Mouse (Mus musculus): ENCODE measurements at regions not wholly inside any gene's neighbourhood (a gene's known extent, or its start where the extent isn't known, plus 50 kb on each side); places are given as distances from the start of the nearest gene placed in this dataset.

GRCm38 (mm10) chr2:8628007-8628406, 1118.6 kb upstream of the Celf2 start:
- no peak for DNase-seq (ENCODE audit: low spot score)

GRCm38 (mm10) chr2:8628485-8629208, 1119.3 kb upstream of the Celf2 start:
- no peak for DNase-seq (ENCODE audit: low spot score)
- intact Hi-C loops (cut with DNase I): no loop called here

More at GRCm38 (mm10) chr2:8628007-8628406, 1118.6 kb upstream of the Celf2 start:
- intact Hi-C loops (cut with DNase I): no loop called here

GRCm38 (mm10) chr2:8638082-8638481, 1128.7 kb upstream of the Celf2 start:
- no peak for DNase-seq (ENCODE audit: low spot score)
- intact Hi-C loops (cut with DNase I): no loop called here

- no peak for DNase-seq (ENCODE audit: low spot score)
- intact Hi-C loops (cut with DNase I): no loop called here
Observed at GRCm38 (mm10) chr2:8639282-8639681, 1129.9 kb upstream of the Celf2 start.

- intact Hi-C loops (cut with DNase I): no loop called here
- no peak for DNase-seq (ENCODE audit: low spot score)
Observed at GRCm38 (mm10) chr2:8645463-8645862, 1136.1 kb upstream of the Celf2 start.

- DNase-seq (ENCODE audit: low spot score): no peak
- intact Hi-C loops (cut with DNase I): no loop called here
Observed at GRCm38 (mm10) chr2:8660544-8660943, 1151.2 kb upstream of the Celf2 start.

- no peak for DNase-seq (ENCODE audit: low spot score)
- intact Hi-C loops (cut with DNase I): loop anchor here (10.0 kb wide), 2 partner anchors 1211 to 1421 kb away; partner anchors contain the start of genes 4930412O13Rik and 9230102O04Rik
Observed at GRCm38 (mm10) chr2:8673751-8674378, 1164.5 kb upstream of the Celf2 start.

- intact Hi-C loops (cut with DNase I): loop anchor here (5.0 to 10.0 kb wide), 4 partner anchors 1209 to 1612 kb away; partner anchors contain the start of genes 4930412O13Rik and 9230102O04Rik
- no peak for DNase-seq (ENCODE audit: low spot score)
Observed at GRCm38 (mm10) chr2:8675537-8675936, 1166.2 kb upstream of the Celf2 start.

GRCm38 (mm10) chr2:8676546-8676945, 1167.2 kb upstream of the Celf2 start:
- DNase-seq (ENCODE audit: low spot score): no peak
- intact Hi-C loops (cut with DNase I): loop anchor here (5.0 to 10.0 kb wide), 4 partner anchors 1208 to 1611 kb away; partner anchors contain the start of genes 4930412O13Rik and 9230102O04Rik

- intact Hi-C loops (cut with DNase I): no loop called here
- no peak for DNase-seq (ENCODE audit: low spot score)
Observed at GRCm38 (mm10) chr2:8690846-8691643, 1181.7 kb upstream of the Celf2 start.

- intact Hi-C loops (cut with DNase I): no loop called here
- DNase-seq (ENCODE audit: low spot score): no peak
Observed at GRCm38 (mm10) chr2:8729306-8729705, 1151.7 kb upstream of the 4930412O13Rik start.

GRCm38 (mm10) chr2:8754142-8754541, 1126.9 kb upstream of the 4930412O13Rik start:
- intact Hi-C loops (cut with DNase I): loop anchor here (5.0 to 10.0 kb wide), 2 partner anchors 1131 to 1258 kb away; partner anchors contain the start of genes 4930412O13Rik and 9230102O04Rik
- DNase-seq (ENCODE audit: low spot score): no peak

GRCm38 (mm10) chr2:8756546-8756945, 1124.5 kb upstream of the 4930412O13Rik start:
- intact Hi-C loops (cut with DNase I): loop anchor here (10.0 kb wide), 1 partner anchor 1128 kb away; the partner anchor contains the start of genes 4930412O13Rik and 9230102O04Rik
- no peak for DNase-seq (ENCODE audit: low spot score)

GRCm38 (mm10) chr2:8770636-8771035, 1110.4 kb upstream of the 4930412O13Rik start:
- no peak for DNase-seq (ENCODE audit: low spot score)
- intact Hi-C loops (cut with DNase I): no loop called here

- no peak for DNase-seq (ENCODE audit: low spot score)
- intact Hi-C loops (cut with DNase I): no loop called here
Observed at GRCm38 (mm10) chr2:8781152-8781935, 1099.7 kb upstream of the 4930412O13Rik start.

GRCm38 (mm10) chr2:8782225-8782624, 1098.8 kb upstream of the 4930412O13Rik start:
- DNase-seq (ENCODE audit: low spot score): no peak
- intact Hi-C loops (cut with DNase I): no loop called here

- intact Hi-C loops (cut with DNase I): no loop called here
- no peak for DNase-seq (ENCODE audit: low spot score)
Observed at GRCm38 (mm10) chr2:8802061-8802460, 1079.0 kb upstream of the 4930412O13Rik start.

GRCm38 (mm10) chr2:8809609-8810008, 1071.4 kb upstream of the 4930412O13Rik start:
- intact Hi-C loops (cut with DNase I): no loop called here
- no peak for DNase-seq (ENCODE audit: low spot score)

- DNase-seq (ENCODE audit: low spot score): no peak
- intact Hi-C loops (cut with DNase I): no loop called here
Observed at GRCm38 (mm10) chr2:8818127-8818526, 1062.9 kb upstream of the 4930412O13Rik start.

All from heart, postnatal 25 days (tissue).